Mouse (Mus musculus) heart, adult 18-20 months (tissue): ENCODE data around the gene Gata5. TPM values are rescaled to one million over a fixed set of nuclear protein-coding genes. Genes with fewer than 3 reads are reported as not detected.

ENCODE experiments used
- total RNA-seq, 2 experiments: library from RNA; stranded (reverse); gene quantifications; 2 replicates each; pipeline ENCODE4 v1.2.3; 2021

The Gata5 gene
- total RNA-seq, 2 experiments from 2014 or later = 0.35 to 0.80 TPM

Other genes with a start within 250 kb of the Gata5 start
- not detected for gene Hrh3, start 230.2 kb downstream of the Gata5 start, total RNA-seq
- gene Osbpl2, start 215.4 kb downstream of the Gata5 start, total RNA-seq = 10 to 100 TPM; 32.9 to 36.0 TPM
- 10 to 100 TPM; 84.0 to 86.8 TPM for gene Adrm1, start 163.2 kb downstream of the Gata5 start, total RNA-seq
- 10 to 100 TPM; 72.2 to 78.5 TPM for gene Lama5, start 108.8 kb downstream of the Gata5 start, total RNA-seq
- gene Rps21, start 77.3 kb downstream of the Gata5 start, total RNA-seq = 100 to 1,000 TPM; 561 to 600 TPM
- gene Cables2, start 61.2 kb downstream of the Gata5 start, total RNA-seq = 10 to 100 TPM; 10.9 TPM
- not detected for gene Rbbp8nl, start 44.8 kb downstream of the Gata5 start, total RNA-seq
- under 1 TPM in 1 of 2 experiments, not detected in 1; 0.23 TPM for gene Slco4a1, start 121.5 kb upstream of the Gata5 start, total RNA-seq
- gene Ntsr1, start 165.3 kb upstream of the Gata5 start, total RNA-seq = not detected
- 10 to 100 TPM; 17.8 to 18.4 TPM for gene Mrgbp, start 246.6 kb upstream of the Gata5 start, total RNA-seq